Mouse (Mus musculus) mouse trophoblast stem cell (cell line): ENCODE measurements around the gene Eps15.

Source experiments
- in situ Hi-C, 2 experiments: fragments of 300-500 bp; cut with MseI, MboI; formaldehyde crosslinking; loops; 2 replicates in 1 of 2; 3 replicates in 1 of 2; pipeline ENCODE4 v1.15.1; 2025

Gene Eps15

GRCm38 (mm10) chr4:109268903-109269302 is 11.2 kb upstream of the Eps15 start:
- in situ Hi-C loops = no loop called here

- in situ Hi-C loops = no loop called here
These were observed 8.3 kb upstream of the Eps15 start for GRCm38 (mm10) chr4:109271803-109272202.

DNA sequence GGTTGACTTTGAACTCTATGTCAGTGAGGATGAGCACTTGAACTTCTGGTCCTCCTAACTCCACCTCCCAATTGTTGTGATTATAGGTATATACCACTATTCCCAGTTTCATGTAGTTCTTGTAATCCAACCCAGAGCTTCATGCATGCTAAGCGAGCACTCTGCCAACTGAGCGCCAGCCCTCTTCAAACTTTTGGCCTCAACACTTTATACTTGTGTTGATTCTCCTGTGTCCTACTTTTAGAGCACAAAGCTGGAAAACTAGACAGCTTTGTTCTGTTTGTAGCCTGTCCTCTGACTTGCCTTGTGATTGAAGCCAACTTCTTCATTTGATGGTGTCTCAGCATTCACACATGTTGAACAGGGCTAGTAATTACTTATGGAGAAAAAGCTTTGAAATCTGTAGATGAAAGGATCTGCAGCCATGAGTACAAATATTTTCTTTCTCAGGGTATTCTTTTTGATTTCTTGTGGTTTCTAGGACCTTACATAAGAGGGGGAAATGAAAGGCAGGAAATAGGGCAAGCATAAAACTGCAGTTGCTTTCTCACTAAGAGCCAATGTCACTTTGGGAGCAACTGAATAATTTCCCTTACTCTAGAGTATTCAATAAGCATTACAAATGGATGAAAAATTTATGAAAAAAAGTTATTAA is 6.4 kb upstream of the Eps15 start:
- in situ Hi-C loops = no loop called here

DNA sequence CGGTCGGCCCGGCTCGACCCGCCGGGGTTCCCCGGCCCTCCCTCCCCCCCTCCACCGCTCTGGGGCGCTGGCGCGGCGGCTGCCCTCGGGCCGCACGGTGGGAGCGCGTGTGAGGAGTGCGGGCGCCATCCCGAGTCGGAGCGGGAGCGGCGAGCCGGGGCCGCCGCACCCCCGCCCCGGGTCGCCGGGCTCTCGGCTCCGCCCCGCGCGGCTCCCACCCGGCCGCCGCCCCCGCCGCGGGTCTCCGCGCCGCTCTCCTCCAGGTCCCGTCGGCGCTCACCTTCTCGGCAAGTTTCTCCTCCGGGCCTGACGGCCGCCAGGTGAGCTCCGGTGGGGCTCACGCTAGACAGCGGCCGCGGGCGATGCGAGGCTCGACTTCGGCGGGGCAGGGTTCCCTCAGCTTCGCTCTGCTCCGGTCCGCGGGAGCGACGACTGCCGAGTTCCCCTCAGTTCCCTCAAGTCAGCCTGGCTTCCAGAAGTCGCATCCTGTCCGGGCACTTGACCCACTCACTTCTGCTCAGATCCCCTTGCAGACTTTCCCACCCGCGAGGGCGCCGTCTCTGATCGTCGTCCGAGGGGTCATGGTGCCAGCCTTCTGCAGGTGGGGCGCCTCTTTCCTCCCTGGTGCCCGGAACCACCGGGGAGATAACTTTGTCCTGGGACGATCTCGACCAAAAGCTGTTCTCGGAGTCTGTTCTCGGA is 542 bp downstream of the Eps15 start:
- in situ Hi-C loops = no loop called here

DNA sequence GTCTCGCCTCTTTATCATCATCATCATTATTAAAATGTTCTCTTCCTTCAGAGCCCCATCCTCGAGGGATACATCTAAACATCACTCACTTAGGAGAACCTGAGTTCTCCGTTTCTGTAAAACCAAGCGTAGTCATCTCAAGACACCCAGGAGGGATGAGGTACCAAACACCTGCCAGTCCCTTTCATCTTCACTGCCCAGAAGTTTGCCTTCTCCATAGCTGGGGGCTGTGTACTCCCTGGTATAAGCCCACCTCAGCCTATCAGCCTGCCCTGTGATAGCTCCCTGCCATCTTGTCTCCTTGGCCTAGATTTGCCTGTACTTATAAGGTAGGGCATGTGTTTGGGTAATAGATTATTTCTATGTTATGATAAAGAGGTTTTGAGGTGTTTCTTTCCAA is 1.1 kb downstream of the Eps15 start:
- in situ Hi-C loops = no loop called here

- in situ Hi-C loops = no loop called here
These were observed 1.9 kb downstream of the Eps15 start for GRCm38 (mm10) chr4:109281946-109282345.

- in situ Hi-C loops = no loop called here
These were observed 14.6 kb downstream of the Eps15 start for GRCm38 (mm10) chr4:109294629-109295028.

GRCm38 (mm10) chr4:109296510-109296909 is 16.4 kb downstream of the Eps15 start:
- in situ Hi-C loops = no loop called here

DNA sequence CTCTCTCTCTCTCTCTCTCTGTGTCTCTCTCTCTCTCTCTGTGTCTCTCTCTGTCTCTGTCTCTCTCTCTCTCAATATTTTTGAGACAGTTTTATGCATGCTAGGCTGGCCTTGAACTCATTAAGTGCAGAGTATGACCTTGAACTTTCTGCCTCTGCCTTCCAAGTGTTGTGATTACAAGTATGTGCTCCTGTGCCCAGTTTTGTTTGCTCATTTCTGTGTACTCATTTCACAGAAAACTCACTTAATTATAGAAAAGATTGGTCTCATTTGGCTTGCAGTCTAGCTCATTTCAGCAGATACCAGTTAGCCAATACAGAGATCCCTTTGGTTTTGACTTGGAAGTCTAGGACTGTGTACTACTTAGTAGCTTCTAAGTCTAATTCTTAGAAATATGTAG is 19.1 kb downstream of the Eps15 start:
- in situ Hi-C loops = no loop called here

GRCm38 (mm10) chr4:109316941-109317894 is 37.1 kb downstream of the Eps15 start:
- in situ Hi-C loops = no loop called here

DNA sequence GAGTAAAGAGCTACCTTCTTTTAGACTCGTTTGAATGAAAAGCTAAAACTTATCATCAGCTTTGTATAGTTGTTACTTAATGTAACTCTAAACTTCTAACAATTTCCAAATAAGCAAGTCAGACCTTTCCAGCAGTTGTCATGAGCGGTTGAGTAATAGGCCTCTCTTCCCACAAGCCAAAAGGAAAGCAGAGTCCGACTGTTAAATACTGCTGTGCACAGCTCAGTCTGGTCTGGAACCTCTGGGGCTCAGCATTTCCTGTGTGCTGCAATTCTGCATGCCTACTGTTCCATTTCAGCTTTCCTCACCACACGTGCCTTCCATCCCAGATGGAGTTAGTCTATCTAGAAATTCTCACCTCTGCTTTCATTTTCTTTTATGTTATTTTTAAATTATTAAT is 56.7 kb downstream of the Eps15 start:
- in situ Hi-C loops = no loop called here

DNA sequence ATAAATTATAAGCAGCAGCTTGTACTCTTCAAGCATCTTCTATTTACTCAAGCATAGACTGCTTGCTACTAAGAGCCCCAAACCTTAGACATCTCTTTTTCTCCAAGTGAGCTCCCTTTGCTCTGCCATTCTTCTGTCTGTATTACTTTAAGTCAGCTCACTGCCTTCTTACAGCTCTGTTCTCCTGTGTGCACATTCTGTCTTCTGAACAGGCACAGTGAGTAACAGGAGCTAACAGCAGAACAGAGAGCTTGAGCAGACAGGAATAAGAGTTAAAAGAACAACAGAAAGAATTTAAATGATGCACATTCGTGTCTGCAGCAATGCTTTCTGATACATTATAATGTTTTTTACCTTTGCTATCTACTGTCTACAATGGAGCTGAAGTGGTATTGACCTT is 61.2 kb downstream of the Eps15 start:
- in situ Hi-C loops = no loop called here

- in situ Hi-C loops = no loop called here
These were observed 62.9 kb downstream of the Eps15 start for GRCm38 (mm10) chr4:109342783-109343485.

- in situ Hi-C loops = no loop called here
These were observed 63.8 kb downstream of the Eps15 start for GRCm38 (mm10) chr4:109343909-109344308.

- in situ Hi-C loops = no loop called here
These were observed 98.0 kb downstream of the Eps15 start for GRCm38 (mm10) chr4:109378107-109378506.

DNA sequence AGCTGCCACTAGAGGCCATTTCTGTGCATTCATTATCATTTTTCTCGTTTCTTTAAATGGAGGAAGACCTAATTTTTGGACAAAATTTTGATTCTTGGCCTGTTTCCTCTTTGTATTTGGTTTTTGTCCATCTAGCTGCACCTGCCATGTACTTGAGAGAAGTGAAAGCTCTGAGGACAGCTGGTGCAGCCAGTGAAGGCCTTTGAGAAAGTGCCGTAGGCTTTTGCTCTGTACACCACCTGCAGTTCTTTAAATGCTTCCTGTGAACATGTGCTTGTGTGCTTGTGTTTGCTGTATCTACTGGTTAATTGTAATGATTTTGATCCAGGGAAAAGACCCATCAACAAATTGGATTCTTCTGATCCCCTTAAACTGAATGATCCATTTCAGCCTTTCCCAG is 102.4 kb downstream of the Eps15 start:
- in situ Hi-C loops = no loop called here

DNA sequence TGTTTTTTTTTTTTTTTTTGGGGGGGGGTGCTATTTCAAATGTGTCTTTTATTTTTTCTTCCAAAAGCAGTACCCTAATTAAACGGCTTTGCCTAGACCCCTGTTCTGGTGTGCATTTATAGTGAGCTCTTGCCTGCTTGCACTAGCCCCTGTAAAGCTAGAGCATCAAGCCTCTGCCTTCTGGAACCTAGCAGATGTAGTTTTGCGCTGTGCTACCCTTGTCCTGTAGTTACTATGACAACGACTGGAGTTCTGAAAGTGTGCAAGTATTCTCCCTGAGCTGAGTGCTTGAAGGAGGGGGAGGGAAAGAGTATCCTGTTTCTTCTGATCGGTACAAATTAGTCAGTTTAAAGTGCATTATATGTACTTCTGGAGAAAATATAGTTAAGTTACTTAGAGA is 105.5 kb downstream of the Eps15 start:
- in situ Hi-C loops = no loop called here

DNA sequence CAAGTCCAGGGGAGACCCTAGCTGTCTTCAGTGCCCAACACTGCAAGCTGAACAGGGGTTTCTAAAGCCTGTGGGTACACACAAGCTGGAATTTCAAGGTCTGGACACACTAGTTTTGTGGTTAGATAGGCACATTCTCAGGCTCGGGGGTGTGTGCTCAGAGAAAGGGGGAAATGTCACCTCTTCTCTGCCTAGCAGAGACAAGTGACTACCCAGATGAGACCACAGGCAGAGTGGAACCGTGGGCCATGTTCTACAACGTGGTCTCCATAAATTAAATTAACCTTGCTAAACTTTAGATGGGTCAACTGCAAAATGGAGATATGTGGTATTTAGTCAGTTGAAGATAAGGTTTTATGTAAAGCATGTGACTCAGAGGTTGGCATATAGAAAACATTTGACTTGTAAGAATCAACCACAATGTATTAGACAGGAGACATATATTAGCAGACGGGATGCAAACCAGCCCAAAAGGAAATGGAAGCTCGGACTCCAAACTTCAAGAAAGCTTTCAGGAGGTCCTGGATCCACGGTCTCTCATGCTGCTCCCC is 113.2 kb downstream of the Eps15 start:
- in situ Hi-C loops = no loop called here

DNA sequence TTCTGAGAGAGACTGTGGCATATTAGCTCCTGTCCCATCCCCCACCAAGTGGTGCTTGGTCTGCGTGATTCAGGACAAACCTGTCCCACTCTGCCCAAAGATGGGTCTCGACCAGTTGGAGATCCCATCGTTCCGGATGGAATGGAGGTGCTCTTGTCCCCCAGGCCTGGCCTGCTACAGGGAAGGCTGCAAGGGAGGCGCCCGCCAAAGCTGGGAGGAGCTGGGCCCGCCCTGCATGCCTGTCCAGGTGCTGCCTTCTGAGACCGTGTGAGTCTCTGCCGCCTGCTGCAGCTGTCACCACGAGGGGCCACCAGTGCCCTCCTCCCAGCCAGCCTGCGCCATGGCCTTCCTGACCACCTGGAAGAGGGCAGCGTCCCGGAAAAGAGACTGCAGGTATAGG is 113.8 kb downstream of the Eps15 start:
- in situ Hi-C loops = no loop called here

DNA sequence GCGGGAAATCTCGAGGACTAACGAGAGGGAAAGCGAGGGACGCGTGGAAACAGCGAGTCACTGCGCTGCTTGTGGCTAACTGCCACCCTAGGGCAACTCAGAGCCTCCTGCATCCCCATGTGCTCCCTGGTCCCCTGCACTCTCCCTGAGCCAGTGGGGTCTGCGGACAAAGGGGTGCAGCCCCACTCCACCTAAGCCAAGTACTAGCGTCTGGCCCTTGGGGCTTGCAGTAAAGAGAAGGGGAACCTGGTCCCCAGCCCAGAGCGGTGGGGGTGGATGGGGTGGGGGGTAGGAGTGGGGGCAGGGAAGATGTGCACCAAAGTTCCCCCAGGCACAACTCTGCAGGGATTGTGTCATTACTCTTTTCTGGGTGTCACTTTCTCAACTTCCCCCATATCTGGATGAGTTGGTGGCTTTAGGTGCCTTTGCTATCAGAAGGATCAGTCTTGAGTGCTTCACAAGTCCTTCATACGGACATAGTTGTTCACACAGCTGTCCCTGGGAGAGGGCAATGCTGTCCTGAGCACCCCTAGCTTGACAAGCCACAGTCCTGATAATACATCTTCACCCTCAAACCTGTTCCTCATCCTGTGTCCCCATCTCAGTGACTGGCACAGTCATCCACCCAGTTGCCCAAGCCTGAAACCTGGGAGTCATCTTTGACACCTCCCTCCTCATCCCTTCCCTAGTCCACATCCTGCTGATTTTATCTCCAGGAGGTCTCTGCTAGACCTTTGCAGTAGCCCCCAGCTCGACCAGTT is 114.4 kb downstream of the Eps15 start:
- in situ Hi-C loops = no loop called here
